25 mouse cellular contexts compared by ENCODE assay signal in genomic region chr17:27970305-27970704, GRCm38 (mm10).
DNase-seq lines count a peak whose midpoint lies in the region; ATAC-seq and TF ChIP-seq lines count a peak whose summit lies in the region.
"Had no signal": no experiment of that assay in that cellular context is flagged by ENCODE, and none has a peak within 500 bp of the region (broad histone marks: within the 10 kb centered on the region; RNA-seq: fewer than 3 reads in every experiment).

No protein-coding gene starts in this region.

- WGBS in heart, postnatal 0 days: 51% methylated on average over 5 of the region's 5 CpGs
- 50% methylated on average over 5 of the region's 5 CpGs for WGBS in lung, embryonic 15.5 days
- WGBS in lung, adult 2 months: 31% methylated on average over 5 of the region's 5 CpGs

- H3K4me3 ChIP-seq in gastrocnemius, adult 2 months: no peak overlapping the region
- H3K4me3 ChIP-seq in heart, postnatal 0 days (ENCODE audit: low read depth, low read length): no peak overlapping the region
- no peak overlapping the region for H3K4me3 ChIP-seq in lung, embryonic 15.5 days
- H3K4me3 ChIP-seq in lung, adult 2 months (replicated peaks; ENCODE audit: extremely low read depth, low read depth, low read length): no peak overlapping the region
- H3K4me3 ChIP-seq in brown adipose tissue, adult 24 weeks (ENCODE audit: insufficient read depth, low read depth, low read length): no peak overlapping the region
- H3K4me3 ChIP-seq: forebrain, embryonic 15.5 days; hindbrain, embryonic 15.5 days; neural tube, embryonic 12.5 days had no signal

- 0 out of 2 replicates have a peak, but pooled peaks cover 5% of the 10 kb centered on the region for H3K36me3 ChIP-seq in heart, postnatal 0 days (replicated peaks; ENCODE audit: control insufficient read depth, insufficient read depth, low read length)
- no peaks in the 10 kb centered on the region for H3K36me3 ChIP-seq in lung, embryonic 15.5 days
- H3K36me3 ChIP-seq: forebrain, embryonic 15.5 days; hindbrain, embryonic 15.5 days had no signal

- no peak for TF ChIP-seq CTCF in gastrocnemius, adult 2 months (IDR thresholded peaks at IDR 0.05)
- no peak for TF ChIP-seq CTCF in heart, postnatal 0 days (IDR thresholded peaks at IDR 0.05; ENCODE audit: low read depth)
- TF ChIP-seq CTCF in lung, adult 2 months (IDR thresholded peaks at IDR 0.05; ENCODE audit: insufficient read depth, low read length): no peak

- H3K9me3 ChIP-seq in heart, postnatal 0 days (replicated peaks; ENCODE audit: control insufficient read depth, low read length): no peaks in the 10 kb centered on the region
- no peaks in the 10 kb centered on the region for H3K9me3 ChIP-seq in lung, embryonic 15.5 days
- H3K9me3 ChIP-seq: forebrain, embryonic 15.5 days; G1E; hindbrain, embryonic 15.5 days; neural tube, embryonic 12.5 days had no signal

- no peak overlapping the region for H3K4me2 ChIP-seq in heart, postnatal 0 days (ENCODE audit: low read depth, low read length)
- H3K4me2 ChIP-seq in lung, embryonic 15.5 days: no peak overlapping the region
- H3K4me2 ChIP-seq: forebrain, embryonic 15.5 days; hindbrain, embryonic 15.5 days; neural tube, embryonic 12.5 days had no signal

- no peak overlapping the region for H3K9ac ChIP-seq in heart, postnatal 0 days (replicated peaks; ENCODE audit: low read depth, low read length)
- no peak overlapping the region for H3K9ac ChIP-seq in lung, embryonic 15.5 days
- H3K9ac ChIP-seq: forebrain, embryonic 15.5 days; hindbrain, embryonic 15.5 days; neural tube, embryonic 12.5 days had no signal

- TF ChIP-seq POLR2A in lung, adult 2 months (IDR thresholded peaks at IDR 0.05; ENCODE audit: borderline replicate concordance, extremely low read depth, low read depth, low read length): no peak

- peak overlapping the region; percentile 82 for H3K27ac ChIP-seq in gastrocnemius, adult 2 months
- H3K27ac ChIP-seq in heart, postnatal 0 days (ENCODE audit: low read depth): peak overlapping the region; percentile 72; the same call in 1 of the 2 replicates
- H3K27ac ChIP-seq in lung, embryonic 15.5 days: peak overlapping the region; percentile 68
- peak overlapping the region; percentile 85 for H3K27ac ChIP-seq in brown adipose tissue, adult 24 weeks (replicated peaks; ENCODE audit: low read depth, low read length)
- H3K27ac ChIP-seq: forebrain, embryonic 15.5 days; neural tube, embryonic 12.5 days had no signal

- TF ChIP-seq EP300 in heart, postnatal 0 days (IDR thresholded peaks at IDR 0.05; ENCODE audit: low read depth): no peak

- H3K4me1 ChIP-seq in heart, postnatal 0 days (ENCODE audit: control insufficient read depth, insufficient read depth): peaks cover 66% of the 10 kb centered on the region
- peaks cover 38% of the 10 kb centered on the region for H3K4me1 ChIP-seq in lung, embryonic 15.5 days
- H3K4me1 ChIP-seq in lung, adult 2 months (ENCODE audit: control insufficient read depth, insufficient read depth, low read length): peaks cover 49% of the 10 kb centered on the region
- H3K4me1 ChIP-seq in brown adipose tissue, adult 24 weeks (ENCODE audit: control insufficient read depth, insufficient read depth, insufficient read length, low read length): peaks cover 59% of the 10 kb centered on the region
- H3K4me1 ChIP-seq: hindbrain, embryonic 15.5 days had no signal

- no peak for ATAC-seq in heart, postnatal 0 days (ENCODE audit: insufficient read depth, low read depth)
- no peak for ATAC-seq in lung, embryonic 15.5 days (ENCODE audit: borderline replicate concordance, extremely low read depth, low FRiP score, low TSS enrichment)
- ATAC-seq: activated CD4-positive, CD25-positive, alpha-beta regulatory T cell, adult 4 months; CD4-positive, CD25-positive, alpha-beta regulatory T cell, adult 4 months; forebrain, embryonic 15.5 days; intestine, embryonic 16.5 days had no signal

- intact Hi-C loops in gastrocnemius, adult 2 months (cut with DNase I): loop anchor here (5.0 kb wide), 2 partner anchors 63 to 113 kb away; partner anchors contain the start of genes Anks1, Taf11 and Uhrf1bp1

- no peaks in the 10 kb centered on the region for H3K27me3 ChIP-seq in heart, postnatal 0 days (ENCODE audit: control insufficient read depth, insufficient read depth, low read length)
- no peaks in the 10 kb centered on the region for H3K27me3 ChIP-seq in lung, embryonic 15.5 days
- H3K27me3 ChIP-seq: forebrain, embryonic 15.5 days; hindbrain, embryonic 15.5 days; neural tube, embryonic 12.5 days had no signal

- DNase-seq in gastrocnemius, adult 2 months: no peak
- no peak for DNase-seq in gastrocnemius, adult 8-10 months (ENCODE audit: low spot score in 2 of 2)
- DNase-seq in heart, postnatal 0 days (ENCODE audit: low spot score): no peak
- DNase-seq in heart, adult 18-20 months: no peak
- DNase-seq in lung, adult 2 months: no peak
- no peak for DNase-seq in urinary bladder, adult 18-20 months (ENCODE audit: low spot score in 2 of 2)
- DNase-seq: adrenal gland, postnatal 25 days; cerebellum, adult 11-12 months; cerebellum, postnatal 14 days; embryo, embryonic 11 days; gastrocnemius, postnatal 36 days; heart, postnatal 4 days; left cerebral cortex, postnatal 4 days; liver; thymus, adult 18-20 months; thymus, postnatal 4 days had no signal
